Mouse (Mus musculus) hindbrain, embryonic 11.5 days (tissue): ENCODE results near the gene Plod3. TPM values are rescaled to one million over a fixed set of nuclear protein-coding genes. Genes with fewer than 3 reads are reported as not detected.
"Not testable (repeated sequence)": the region's sequence is repeated elsewhere in the genome, so short reads cannot be mapped to it uniquely, and the experiment has no call there.

ENCODE experiments used
- ATAC-seq: fragments of 200-750 bp; cut with Nextera tagmentation; 2 replicates; pipeline ENCODE4 v1.8.0; 2017; ENCODE audit warnings: mild to moderate bottlenecking, moderate TSS enrichment, moderate library complexity; ENCODE audit not compliant: low FRiP score
- DNase-seq: peaks from one replicate; pipeline ENCODE4 v3.0.0-alpha.2; 2015; ENCODE audit warnings: low spot score
- H3K27ac ChIP-seq: fragments of 300-500 bp; sonication (generic); 2 replicates; pipeline ENCODE4 v1.5.1; 2014; ENCODE audit warnings: mild to moderate bottlenecking, low read depth, low read length
- H3K27me3 ChIP-seq: fragments of 300-500 bp; sonication (generic); 2 replicates; pipeline ENCODE4 v1.6.1; 2014; ENCODE audit warnings: mild to moderate bottlenecking, low read length, moderate library complexity, mixed read lengths; ENCODE audit not compliant: control insufficient read depth, insufficient read depth
- H3K36me3 ChIP-seq: fragments of 300-500 bp; sonication (generic); 2 replicates; pipeline ENCODE4 v1.6.1; 2014; ENCODE audit warnings: mild to moderate bottlenecking, low read length, moderate library complexity, mixed read lengths; ENCODE audit not compliant: control insufficient read depth, insufficient read depth
- H3K4me1 ChIP-seq: fragments of 300-500 bp; sonication (generic); replicated peaks from 2 replicates; pipeline ENCODE4 v1.6.1; 2014; ENCODE audit warnings: low read length, mixed read lengths; ENCODE audit not compliant: control insufficient read depth, insufficient read depth
- H3K4me2 ChIP-seq: fragments of 300-500 bp; sonication (generic); replicated peaks from 2 replicates; pipeline ENCODE4 v1.6.1; 2014; ENCODE audit warnings: mild to moderate bottlenecking, low read depth, low read length
- H3K4me3 ChIP-seq: fragments of 300-500 bp; sonication (generic); 2 replicates; pipeline ENCODE4 v1.5.1; 2014; ENCODE audit warnings: low read depth, low read length
- H3K9ac ChIP-seq: fragments of 300-500 bp; sonication (generic); 2 replicates; pipeline ENCODE4 v1.6.1; 2014; ENCODE audit warnings: low read depth, low read length
- H3K9me3 ChIP-seq: fragments of 300-500 bp; sonication (generic); 2 replicates; pipeline ENCODE4 v1.6.1; 2016; ENCODE audit warnings: low read length; ENCODE audit not compliant: control insufficient read depth
- WGBS: fragments of 180-500 bp; shearing (Covaris S2); extraction: QIAGEN DNeasy Blood & Tissue Kit; methylation state at CpG from one replicate; pipeline ENCODE4 v1.1.7; 2014; 5-methylcytosine and 5-hydroxymethylcytosine counted together
- polyA plus RNA-seq: library from polyadenylated mRNA; unstranded; fragments of >200 nt; fragmentation: Nextera tagmentation; extraction: Ambion mirVana; gene quantifications from 2 replicates; pipeline ENCODE4 v1.2.1, GENCODE M21; 2014

Gene Plod3
- 26.0 and 32.4 TPM in 2 replicates for polyA plus RNA-seq

GRCm38 (mm10) chr5:136986695-136987137 lies at the start of gene Plod3:
Gene Plod3 (plus strand): TSS chr5:136987019.
- no peaks in the 10 kb centered on the region for H3K9me3 ChIP-seq

GRCm38 (mm10) chr5:136937621-136938020 lies 49.2 kb upstream of the Plod3 start:
- H3K4me2 ChIP-seq = no peak overlapping the region
- no peaks in the 10 kb centered on the region for H3K9me3 ChIP-seq
- ATAC-seq (no peak), DNase-seq (no peak)
- H3K4me1 ChIP-seq = no peaks in the 10 kb centered on the region
- 90% methylated on average over 5 of the region's 5 CpGs for WGBS
- H3K27ac ChIP-seq = no peak overlapping the region
- H3K4me3 ChIP-seq = no peak overlapping the region
- H3K36me3 ChIP-seq = no peaks in the 10 kb centered on the region
- H3K9ac ChIP-seq = no peak overlapping the region
- H3K27me3 ChIP-seq = no peaks in the 10 kb centered on the region

More at GRCm38 (mm10) chr5:136986695-136987137, at the start of gene Plod3:
- DNase-seq (peak; percentile 99), ATAC-seq (peak; percentile 90)
- WGBS = under 1% methylated on average over 26 of the region's 26 CpGs
- H3K9ac ChIP-seq = peak within 1 kb of the TSS; percentile 96
- H3K4me1 ChIP-seq = peaks cover 4% of the 10 kb centered on the region; the same call in 1 of the 2 replicates
- H3K36me3 ChIP-seq = peaks cover 3% of the 10 kb centered on the region
- peak within 1 kb of the TSS; percentile 95 for H3K27ac ChIP-seq
- H3K27me3 ChIP-seq = no peaks in the 10 kb centered on the region
- peak within 1 kb of the TSS; percentile 89 for H3K4me3 ChIP-seq
- peak within 1 kb of the TSS; percentile 91 for H3K4me2 ChIP-seq

- H3K9me3 ChIP-seq = no peaks in the 10 kb centered on the region
- WGBS = 63% methylated on average over 7 of the region's 7 CpGs
- no peak for ATAC-seq
- no peaks in the 10 kb centered on the region for H3K27me3 ChIP-seq
- H3K27ac ChIP-seq = no peak overlapping the region
- no peak overlapping the region for H3K4me3 ChIP-seq
- H3K4me2 ChIP-seq = no peak overlapping the region
- H3K36me3 ChIP-seq = no peaks in the 10 kb centered on the region
- H3K4me1 ChIP-seq = no peaks in the 10 kb centered on the region
- DNase-seq = peak; percentile 9
- H3K9ac ChIP-seq = no peak overlapping the region
These were observed 47.5 kb upstream of the Plod3 start for GRCm38 (mm10) chr5:136939284-136939683.

GRCm38 (mm10) chr5:136940029-136940428 lies 46.8 kb upstream of the Plod3 start:
- H3K27ac ChIP-seq, DNase-seq, H3K4me1 ChIP-seq, H3K27me3 ChIP-seq, H3K9me3 ChIP-seq, ATAC-seq, H3K9ac ChIP-seq, H3K36me3 ChIP-seq, H3K4me3 ChIP-seq, H3K4me2 ChIP-seq: not testable (repeated sequence)
- 91% methylated on average over 6 of the region's 6 CpGs for WGBS

- DNase-seq (no peak), ATAC-seq (no peak)
- WGBS = 86% methylated on average over 12 of the region's 12 CpGs
- H3K36me3 ChIP-seq = no peaks in the 10 kb centered on the region
- no peak overlapping the region for H3K9ac ChIP-seq
- no peaks in the 10 kb centered on the region for H3K27me3 ChIP-seq
- H3K4me3 ChIP-seq = no peak overlapping the region
- no peaks in the 10 kb centered on the region for H3K9me3 ChIP-seq
- H3K27ac ChIP-seq = no peak overlapping the region
- no peak overlapping the region for H3K4me2 ChIP-seq
- no peaks in the 10 kb centered on the region for H3K4me1 ChIP-seq
These were observed 45.8 kb upstream of the Plod3 start for GRCm38 (mm10) chr5:136940845-136941560.

GRCm38 (mm10) chr5:136942781-136943180 lies 44.0 kb upstream of the Plod3 start:
- no peak overlapping the region for H3K27ac ChIP-seq
- H3K4me2 ChIP-seq = no peak overlapping the region
- no peak overlapping the region for H3K4me3 ChIP-seq
- no peaks in the 10 kb centered on the region for H3K4me1 ChIP-seq
- no peaks in the 10 kb centered on the region for H3K27me3 ChIP-seq
- no peak overlapping the region for H3K9ac ChIP-seq
- no peaks in the 10 kb centered on the region for H3K9me3 ChIP-seq
- ATAC-seq (no peak), DNase-seq (no peak)
- 83% methylated on average over 3 of the region's 3 CpGs for WGBS
- no peaks in the 10 kb centered on the region for H3K36me3 ChIP-seq

- Histone ChIP-seq H3K36me3 (no peaks in the 10 kb centered on the region), H3K4me3 (no peak overlapping the region), H3K9ac (no peak overlapping the region), H3K4me2 (no peak overlapping the region), H3K9me3 (no peaks in the 10 kb centered on the region), H3K27me3 (no peaks in the 10 kb centered on the region), H3K27ac (no peak overlapping the region), H3K4me1 (no peaks in the 10 kb centered on the region)
- ATAC-seq = no peak
- DNase-seq = no peak
- 78% methylated on average over 2 of the region's 2 CpGs for WGBS
These were observed 43.4 kb upstream of the Plod3 start for GRCm38 (mm10) chr5:136943382-136943781.

GRCm38 (mm10) chr5:136945084-136945483 lies 41.7 kb upstream of the Plod3 start:
- 87% methylated on average over 12 of the region's 12 CpGs for WGBS
- Histone ChIP-seq H3K4me3 (no peak overlapping the region), H3K4me1 (no peaks in the 10 kb centered on the region), H3K9ac (no peak overlapping the region), H3K27me3 (no peaks in the 10 kb centered on the region), H3K4me2 (no peak overlapping the region), H3K27ac (no peak overlapping the region), H3K36me3 (no peaks in the 10 kb centered on the region), H3K9me3 (no peaks in the 10 kb centered on the region)
- DNase-seq (no peak), ATAC-seq (no peak)

- Histone ChIP-seq H3K27ac (no peak overlapping the region), H3K9ac (no peak overlapping the region)
These were observed 38.9 kb upstream of the Plod3 start for GRCm38 (mm10) chr5:136947874-136948273.

More at GRCm38 (mm10) chr5:136947874-136948273, 38.9 kb upstream of the Plod3 start:
- ATAC-seq (no peak), DNase-seq (no peak)
- Histone ChIP-seq H3K27me3 (no peaks in the 10 kb centered on the region), H3K4me1 (no peaks in the 10 kb centered on the region), H3K36me3 (no peaks in the 10 kb centered on the region), H3K4me2 (no peak overlapping the region), H3K9me3 (no peaks in the 10 kb centered on the region), H3K4me3 (no peak overlapping the region)
